Mouse (Mus musculus): ENCODE measurements around the gene Tpgs1. TPM values are rescaled to one million over a fixed set of nuclear protein-coding genes. Genes with fewer than 3 reads are reported as not detected.

The Tpgs1 gene
- total and polyA plus RNA-seq, 3 experiments = 42.0 to 58.9 (median 42.8) TPM

- H3K36me3 ChIP-seq (replicated peaks in 1 of 2; ENCODE audit: control insufficient read depth in 1 of 2, insufficient read depth in 1 of 2, low read length in 1 of 2) = no peaks in the 10 kb centered on the region
- H3K27me3 ChIP-seq (replicated peaks) = peaks cover 35% of the 10 kb centered on the region
- in situ Hi-C loops (cut with MboI; ENCODE audit: low pct_ligation_motif_present, low pct_unique_long_range_greater_than_20kb, low sequenced_read_pairs) = no loop called here
- dilution Hi-C loops (cut with MboI; ENCODE audit: extremely low pct_ligation_motif_present, extremely low pct_unique_long_range_greater_than_20kb, low sequenced_read_pairs) = no loop called here
- peaks cover 10 to 28% of the 10 kb centered on the region in 2 experiments for H3K4me1 ChIP-seq (ENCODE audit: control insufficient read depth in 1 of 2, insufficient read depth in 2 of 2)
- peak; percentile 75 for TF ChIP-seq SMC3 (IDR thresholded peaks at IDR 0.05; ENCODE audit: low read depth, low read length)
- TF ChIP-seq ZC3H11A (IDR thresholded peaks at IDR 0.05; ENCODE audit: low read depth, low read length) = 0 out of 2 replicates have a peak, but pooled peaks have one; percentile 2
- TF ChIP-seq MEF2A (IDR thresholded peaks at IDR 0.05; ENCODE audit: borderline replicate concordance, low read depth, low read length) = no peak
- no peak for TF ChIP-seq ELF1 (IDR thresholded peaks at IDR 0.05; ENCODE audit: low read depth, low read length)
- peak; percentile 17; the same call in 1 of the 2 replicates for TF ChIP-seq NELFE (IDR thresholded peaks at IDR 0.05; ENCODE audit: low read depth, low read length)
- TF ChIP-seq RAD21 (IDR thresholded peaks at IDR 0.05; ENCODE audit: low read depth, low read length) = peak; percentile 78
- TF ChIP-seq CTCF (conservative IDR thresholded peaks at IDR 0.05 in 1 of 2, IDR thresholded peaks at IDR 0.05 in 1 of 2; ENCODE audit: low read depth in 2 of 2, low read length in 2 of 2) = peak; percentile 37 to 86; a peak in 2 of 4 replicates
- DNase-seq (ENCODE audit: extremely low read depth) = peak; percentile 52
- H3K4me3 ChIP-seq (replicated peaks in 1 of 3; ENCODE audit: low read depth in 2 of 3, low read length in 2 of 3, poor library complexity in 1 of 3) = no peak overlapping the region
- H3K4me2 ChIP-seq (ENCODE audit: insufficient read depth, low read depth, poor library complexity, severe bottlenecking) = no peak overlapping the region
- no peaks in the 10 kb centered on the region for H3K9me3 ChIP-seq (replicated peaks; ENCODE audit: low read length)
- no peaks in the 10 kb centered on the region for H3K79me2 ChIP-seq (replicated peaks; ENCODE audit: control insufficient read depth, extremely low read depth, insufficient read depth, poor library complexity, severe bottlenecking)
- no peak overlapping the region for H3K27ac ChIP-seq (ENCODE audit: insufficient read depth, low read depth)
- no peak overlapping the region for H3K9ac ChIP-seq (ENCODE audit: insufficient read depth, low read depth)
Measured at GRCm38 (mm10) chr10:79658829-79659228, 10.3 kb upstream of the Tpgs1 start.

- dilution Hi-C loops (cut with MboI; ENCODE audit: extremely low pct_ligation_motif_present, extremely low pct_unique_long_range_greater_than_20kb, low sequenced_read_pairs) (no loop called here), in situ Hi-C loops (cut with MboI; ENCODE audit: low pct_ligation_motif_present, low pct_unique_long_range_greater_than_20kb, low sequenced_read_pairs) (no loop called here)
- TF ChIP-seq CTCF (conservative IDR thresholded peaks at IDR 0.05 in 1 of 2, IDR thresholded peaks at IDR 0.05 in 1 of 2; ENCODE audit: low read depth in 2 of 2, low read length in 2 of 2) (peak; percentile 31 to 62), UBTF (IDR thresholded peaks at IDR 0.05; ENCODE audit: low read depth, low read length) (no peak)
- DNase-seq (ENCODE audit: extremely low read depth) = peak; percentile 41
- H3K4me2 ChIP-seq (ENCODE audit: insufficient read depth, low read depth, poor library complexity, severe bottlenecking) = no peak overlapping the region
- peaks cover 17 to 30% of the 10 kb centered on the region in 2 experiments for H3K4me1 ChIP-seq (ENCODE audit: control insufficient read depth in 1 of 2, insufficient read depth in 2 of 2)
- H3K79me2 ChIP-seq (replicated peaks; ENCODE audit: control insufficient read depth, extremely low read depth, insufficient read depth, poor library complexity, severe bottlenecking) = no peaks in the 10 kb centered on the region
- no peak overlapping the region for H3K27ac ChIP-seq (ENCODE audit: insufficient read depth, low read depth)
- H3K9me3 ChIP-seq (replicated peaks; ENCODE audit: low read length) = no peaks in the 10 kb centered on the region
- no peak overlapping the region for H3K9ac ChIP-seq (ENCODE audit: insufficient read depth, low read depth)
- H3K4me3 ChIP-seq (replicated peaks in 1 of 3; ENCODE audit: low read depth in 2 of 3, low read length in 2 of 3, poor library complexity in 1 of 3) = no peak overlapping the region
- peaks cover 21% of the 10 kb centered on the region for H3K27me3 ChIP-seq (replicated peaks)
- no peaks in the 10 kb centered on the region for H3K36me3 ChIP-seq (replicated peaks in 1 of 2; ENCODE audit: control insufficient read depth in 1 of 2, insufficient read depth in 1 of 2, low read length in 1 of 2)
Measured at GRCm38 (mm10) chr10:79660298-79660697, 8.9 kb upstream of the Tpgs1 start.

GRCm38 (mm10) chr10:79661861-79662260, 7.3 kb upstream of the Tpgs1 start:
- H3K27ac ChIP-seq (ENCODE audit: insufficient read depth, low read depth) = no peak overlapping the region
- no peaks in the 10 kb centered on the region for H3K9me3 ChIP-seq (replicated peaks; ENCODE audit: low read length)
- H3K9ac ChIP-seq (ENCODE audit: insufficient read depth, low read depth) = no peak overlapping the region
- peaks cover 4% of the 10 kb centered on the region; the same call in 1 of the 2 replicates for H3K79me2 ChIP-seq (replicated peaks; ENCODE audit: control insufficient read depth, extremely low read depth, insufficient read depth, poor library complexity, severe bottlenecking)
- in situ Hi-C loops (cut with MboI; ENCODE audit: low pct_ligation_motif_present, low pct_unique_long_range_greater_than_20kb, low sequenced_read_pairs) (no loop called here), dilution Hi-C loops (cut with MboI; ENCODE audit: extremely low pct_ligation_motif_present, extremely low pct_unique_long_range_greater_than_20kb, low sequenced_read_pairs) (no loop called here)
- TF ChIP-seq ZC3H11A (IDR thresholded peaks at IDR 0.05; ENCODE audit: low read depth, low read length) (no peak), ELF1 (IDR thresholded peaks at IDR 0.05; ENCODE audit: low read depth, low read length) (0 out of 2 replicates have a peak, but pooled peaks have one; percentile 14), USF2 (conservative IDR thresholded peaks at IDR 0.05; ENCODE audit: low read depth, low read length) (no peak)
- H3K4me3 ChIP-seq (replicated peaks in 1 of 3; ENCODE audit: low read depth in 2 of 3, low read length in 2 of 3, poor library complexity in 1 of 3) = peak overlapping the region in 1 of 3 experiments; percentile 7
- H3K36me3 ChIP-seq (replicated peaks in 1 of 2; ENCODE audit: control insufficient read depth in 1 of 2, insufficient read depth in 1 of 2, low read length in 1 of 2) = peaks cover 0 to 11% of the 10 kb centered on the region in 2 experiments
- peaks cover 9% of the 10 kb centered on the region for H3K27me3 ChIP-seq (replicated peaks)
- no peak for DNase-seq (ENCODE audit: extremely low read depth)
- no peak overlapping the region for H3K4me2 ChIP-seq (ENCODE audit: insufficient read depth, low read depth, poor library complexity, severe bottlenecking)
- H3K4me1 ChIP-seq (ENCODE audit: control insufficient read depth in 1 of 2, insufficient read depth in 2 of 2) = peaks cover 28 to 46% of the 10 kb centered on the region in 2 experiments
